Mouse (Mus musculus) heart, embryonic 15.5 days (tissue): ENCODE data around the gene Cyp2b13. TPM values are rescaled to one million over a fixed set of nuclear protein-coding genes. Genes with fewer than 3 reads are reported as not detected.
"Not testable (repeated sequence)": the region's sequence is repeated elsewhere in the genome, so short reads cannot be mapped to it uniquely, and the experiment has no call there.

Experiments
- ATAC-seq: fragments of 200-750 bp; cut with Nextera tagmentation; replicated peaks from 2 replicates; pipeline ENCODE4 v1.8.0; 2017; ENCODE audit warnings: low read depth, moderate TSS enrichment; ENCODE audit not compliant: insufficient number of reproducible peaks, insufficient read depth, low FRiP score
- H3K27ac ChIP-seq: fragments of 300-500 bp; sonication (generic); 2 replicates; pipeline ENCODE4 v1.5.1; 2015; ENCODE audit warnings: mild to moderate bottlenecking, inconsistent platforms
- H3K27me3 ChIP-seq: fragments of 300-500 bp; sonication (generic); 2 replicates; pipeline ENCODE4 v1.6.1; 2015; ENCODE audit warnings: inconsistent platforms
- H3K36me3 ChIP-seq: fragments of 300-500 bp; sonication (generic); 2 replicates; pipeline ENCODE4 v1.6.1; 2015; ENCODE audit warnings: mild to moderate bottlenecking, inconsistent platforms
- H3K4me1 ChIP-seq: fragments of 300-500 bp; sonication (generic); replicated peaks from 2 replicates; pipeline ENCODE4 v1.6.1; 2015; ENCODE audit warnings: inconsistent platforms
- H3K4me2 ChIP-seq: fragments of 300-500 bp; sonication (generic); 2 replicates; pipeline ENCODE4 v1.6.1; 2015; ENCODE audit warnings: inconsistent platforms, mild to moderate bottlenecking, moderate library complexity
- H3K4me3 ChIP-seq: fragments of 300-500 bp; sonication (generic); 2 replicates; pipeline ENCODE4 v1.5.1; 2015; ENCODE audit warnings: mild to moderate bottlenecking, inconsistent platforms
- H3K9ac ChIP-seq: fragments of 300-500 bp; sonication (generic); 2 replicates; pipeline ENCODE4 v1.6.1; 2015; ENCODE audit warnings: mild to moderate bottlenecking, inconsistent platforms
- H3K9me3 ChIP-seq: fragments of 300-500 bp; sonication (generic); replicated peaks from 2 replicates; pipeline ENCODE4 v1.6.1; 2016; ENCODE audit warnings: inconsistent platforms
- whole genome bisulfite sequencing: fragments of 180-500 bp; shearing (Covaris S2); methylation state at CpG from one replicate; pipeline ENCODE4 v1.1.7; 2015; ENCODE audit warnings: mixed read lengths; 5-methylcytosine and 5-hydroxymethylcytosine counted together
- polyA plus RNA-seq: library from polyadenylated mRNA; unstranded; fragments of >200 nt; fragmentation: Nextera tagmentation; extraction: Ambion mirVana; gene quantifications from 2 replicates; pipeline ENCODE4 v1.2.1, GENCODE M21; 2015

Gene Cyp2b13
- not detected in 2 replicates for polyA plus RNA-seq

- H3K4me2 ChIP-seq, ATAC-seq, H3K27ac ChIP-seq, H3K4me3 ChIP-seq, H3K36me3 ChIP-seq, H3K27me3 ChIP-seq, H3K4me1 ChIP-seq, H3K9ac ChIP-seq, H3K9me3 ChIP-seq: not testable (repeated sequence)
- 63% methylated on average over 2 of the region's 2 CpGs for WGBS
Measured at GRCm38 (mm10) chr7:26061197-26061596, at the start of gene Cyp2b13. Gene Cyp2b13, plus strand, starts transcription at chr7:26061497.

- H3K4me2 ChIP-seq, H3K9ac ChIP-seq, H3K27me3 ChIP-seq, ATAC-seq, H3K36me3 ChIP-seq, H3K4me1 ChIP-seq, H3K9me3 ChIP-seq, H3K27ac ChIP-seq, H3K4me3 ChIP-seq: not testable (repeated sequence)
- WGBS, result 86% methylated on average over 1 of the region's 3 CpGs
Measured at GRCm38 (mm10) chr7:26019814-26020332, 41.4 kb upstream of the Cyp2b13 start.

DNA sequence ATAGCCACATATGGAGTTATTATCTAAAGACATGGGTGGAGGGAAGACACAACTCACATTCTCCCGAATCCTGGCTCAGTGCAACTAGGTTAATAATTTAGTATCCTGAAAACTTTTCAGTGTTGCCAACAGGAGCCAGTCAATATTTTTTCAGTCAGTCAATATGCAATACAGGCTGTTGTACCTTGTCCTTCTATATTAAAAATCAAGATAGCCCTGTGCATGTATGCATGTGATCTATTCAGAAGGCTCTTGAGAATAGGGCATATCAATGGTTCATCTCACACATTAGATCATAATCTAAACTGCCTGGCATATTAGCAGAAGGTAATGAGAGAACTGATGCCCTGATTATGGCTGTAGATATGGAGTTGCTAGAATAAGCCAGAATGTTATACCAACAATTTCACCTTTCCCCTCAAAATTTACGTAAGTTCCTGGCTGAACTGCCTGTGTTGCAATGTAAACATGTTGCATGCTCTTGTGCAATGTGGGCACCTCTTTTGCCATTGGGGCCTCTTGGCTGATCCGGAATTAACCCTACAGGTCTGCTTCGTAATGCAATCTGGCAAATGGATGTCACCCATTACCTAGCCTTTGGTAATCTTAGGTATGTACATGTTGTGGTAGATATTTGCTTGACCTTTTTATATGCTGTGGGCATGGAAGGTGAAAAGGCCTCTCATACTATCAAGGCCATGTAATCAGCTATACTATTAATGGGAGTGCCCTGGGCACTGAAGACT is 6.2 kb upstream of the Cyp2b13 start:
- H3K9me3 ChIP-seq, ATAC-seq, H3K27ac ChIP-seq, H3K27me3 ChIP-seq, H3K9ac ChIP-seq, H3K4me2 ChIP-seq, H3K36me3 ChIP-seq, H3K4me3 ChIP-seq, H3K4me1 ChIP-seq: not testable (repeated sequence)
- WGBS, result 76% methylated on average over 4 of the region's 4 CpGs

GRCm38 (mm10) chr7:26071677-26072076 is 10.4 kb downstream of the Cyp2b13 start:
- not testable (repeated sequence) for ATAC-seq, H3K4me1 ChIP-seq, H3K9ac ChIP-seq, H3K27ac ChIP-seq, H3K4me3 ChIP-seq, H3K4me2 ChIP-seq, H3K36me3 ChIP-seq, H3K9me3 ChIP-seq, H3K27me3 ChIP-seq
- WGBS, result 38% methylated on average over 29 of the region's 29 CpGs

GRCm38 (mm10) chr7:26082595-26082994 is 21.3 kb downstream of the Cyp2b13 start:
- no peaks in the 10 kb centered on the region for H3K36me3 ChIP-seq
- no peak for ATAC-seq
- no peak overlapping the region for H3K4me2 ChIP-seq
- H3K9me3 ChIP-seq, result no peaks in the 10 kb centered on the region
- no peak overlapping the region for H3K9ac ChIP-seq
- H3K4me1 ChIP-seq, result no peaks in the 10 kb centered on the region
- WGBS, result 51% methylated on average over 2 of the region's 2 CpGs
- no peak overlapping the region for H3K27ac ChIP-seq
- no peaks in the 10 kb centered on the region for H3K27me3 ChIP-seq
- no peak overlapping the region for H3K4me3 ChIP-seq

DNA sequence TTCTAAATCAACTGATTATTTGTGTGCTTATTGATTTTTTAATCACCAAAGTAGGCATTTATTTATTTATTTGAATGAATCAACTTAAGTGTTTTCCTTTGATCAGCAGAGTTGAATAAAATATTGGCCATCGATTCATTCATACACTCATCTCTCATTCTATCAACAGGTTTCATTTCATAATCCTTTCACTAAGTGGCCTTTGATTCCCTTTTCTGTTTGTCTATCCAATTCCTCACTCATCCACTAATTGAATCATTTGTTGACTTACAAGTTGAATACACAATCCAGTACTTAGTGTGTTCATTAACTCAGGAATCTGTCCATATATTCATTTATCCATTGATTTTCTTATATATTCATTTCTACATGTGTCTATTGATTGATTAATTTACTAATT is 26.1 kb downstream of the Cyp2b13 start:
- H3K4me1 ChIP-seq, result no peaks in the 10 kb centered on the region
- ATAC-seq, result no peak
- no peaks in the 10 kb centered on the region for H3K36me3 ChIP-seq
- no peaks in the 10 kb centered on the region for H3K27me3 ChIP-seq
- H3K9ac ChIP-seq, result no peak overlapping the region
- H3K4me2 ChIP-seq, result no peak overlapping the region
- H3K9me3 ChIP-seq, result no peaks in the 10 kb centered on the region
- 81% methylated on average over 1 of the region's 1 CpGs for WGBS
- no peak overlapping the region for H3K4me3 ChIP-seq
- no peak overlapping the region for H3K27ac ChIP-seq

DNA sequence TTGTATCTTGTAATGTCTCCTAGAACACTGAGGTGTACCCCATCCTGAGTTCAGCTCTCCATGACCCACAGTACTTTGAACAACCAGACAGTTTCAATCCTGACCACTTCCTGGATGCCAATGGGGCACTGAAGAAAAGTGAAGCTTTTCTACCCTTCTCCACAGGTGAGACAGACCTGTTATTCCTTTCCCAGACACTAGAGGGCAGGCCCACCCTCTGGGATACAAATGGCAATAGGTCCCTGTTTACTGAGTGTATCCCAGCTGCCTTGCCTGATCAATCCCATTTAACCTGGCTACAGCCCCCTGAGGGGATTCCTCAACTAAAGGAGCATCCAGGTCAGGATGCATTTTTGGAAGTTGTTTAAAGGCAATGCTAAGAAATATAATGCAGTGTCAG is 27.3 kb downstream of the Cyp2b13 start:
- not testable (repeated sequence) for H3K4me3 ChIP-seq, H3K27me3 ChIP-seq, H3K4me1 ChIP-seq, H3K9ac ChIP-seq, H3K36me3 ChIP-seq, ATAC-seq, H3K9me3 ChIP-seq, H3K27ac ChIP-seq, H3K4me2 ChIP-seq

GRCm38 (mm10) chr7:26139623-26140022 is 78.3 kb downstream of the Cyp2b13 start:
- H3K4me2 ChIP-seq, H3K9me3 ChIP-seq, H3K36me3 ChIP-seq, H3K27ac ChIP-seq, H3K9ac ChIP-seq, H3K4me1 ChIP-seq, H3K27me3 ChIP-seq, ATAC-seq, H3K4me3 ChIP-seq: not testable (repeated sequence)
- WGBS, result no CpG with 5 or more reads among the region's 2 CpGs

DNA sequence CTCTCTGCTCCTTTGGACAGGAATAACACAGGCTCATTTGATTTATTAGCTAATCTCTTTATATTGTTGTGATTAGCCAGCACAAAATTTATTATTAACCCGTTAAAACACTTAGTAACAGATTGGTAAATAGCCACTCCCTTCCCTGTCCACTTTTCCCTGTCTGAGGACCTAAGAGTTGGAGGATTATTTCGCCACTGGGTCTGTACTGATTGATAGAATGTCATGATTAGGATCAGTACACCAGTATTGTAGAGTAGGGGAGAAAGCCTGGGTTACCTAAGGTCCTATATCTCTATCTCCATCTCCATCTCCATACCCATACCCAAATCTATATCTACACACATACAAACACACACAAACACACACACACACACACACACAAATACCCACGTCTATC is 82.4 kb downstream of the Cyp2b13 start:
- WGBS, result 40% methylated on average over 1 of the region's 3 CpGs
- H3K4me1 ChIP-seq, H3K27ac ChIP-seq, H3K4me3 ChIP-seq, ATAC-seq, H3K4me2 ChIP-seq, H3K36me3 ChIP-seq, H3K9me3 ChIP-seq, H3K9ac ChIP-seq, H3K27me3 ChIP-seq: not testable (repeated sequence)

Other genes starting within 250 kb of the Cyp2b13 start
- 3.3 and 5.1 TPM in 2 replicates for gene Cyp2s1, start 244.6 kb upstream of the Cyp2b13 start, polyA plus RNA-seq
- not detected in 2 replicates for gene Cyp2b10, start 163.9 kb upstream of the Cyp2b13 start, polyA plus RNA-seq
- 0.08 TPM in 1 of 2 replicates, not detected in the other for gene Cyp2b9, start 111.9 kb downstream of the Cyp2b13 start, polyA plus RNA-seq
- gene Vmn1r184, start 198.8 kb downstream of the Cyp2b13 start, polyA plus RNA-seq, result not detected in 2 replicates
- gene Cyp2a4, start 245.7 kb downstream of the Cyp2b13 start, polyA plus RNA-seq, result not detected in 2 replicates